Mouse (Mus musculus) kidney, adult 9 months (tissue): ENCODE measurements around the gene Sorbs2.
"Not testable (repeated sequence)": the region's sequence is repeated elsewhere in the genome, so short reads cannot be mapped to it uniquely, and the experiment has no call there.

Experiments used
- DNase-seq: peaks from one replicate; pipeline ENCODE4 v3.0.0; 2022

Gene Sorbs2

DNA sequence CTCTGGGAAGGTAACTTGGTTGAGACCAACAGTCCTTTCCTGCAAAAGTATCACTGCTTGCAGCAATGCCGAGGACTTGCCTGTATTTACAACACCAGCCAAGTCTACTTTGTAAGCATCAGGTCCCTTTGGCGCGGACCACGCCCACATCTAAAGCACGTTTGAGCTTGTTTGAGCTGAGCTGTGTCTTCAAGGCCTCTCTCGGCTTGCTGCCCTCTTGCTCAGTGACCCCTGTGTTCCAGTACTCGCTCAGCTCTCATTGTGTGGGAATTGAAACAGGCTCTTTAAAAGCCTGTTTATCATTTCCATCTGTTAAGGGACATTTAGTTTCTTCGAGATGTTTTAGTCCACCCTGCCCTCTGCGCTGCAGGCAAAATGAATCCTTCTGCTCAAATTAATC is 350.8 kb downstream of the Sorbs2 start:
- peak; percentile 22 for DNase-seq

DNA sequence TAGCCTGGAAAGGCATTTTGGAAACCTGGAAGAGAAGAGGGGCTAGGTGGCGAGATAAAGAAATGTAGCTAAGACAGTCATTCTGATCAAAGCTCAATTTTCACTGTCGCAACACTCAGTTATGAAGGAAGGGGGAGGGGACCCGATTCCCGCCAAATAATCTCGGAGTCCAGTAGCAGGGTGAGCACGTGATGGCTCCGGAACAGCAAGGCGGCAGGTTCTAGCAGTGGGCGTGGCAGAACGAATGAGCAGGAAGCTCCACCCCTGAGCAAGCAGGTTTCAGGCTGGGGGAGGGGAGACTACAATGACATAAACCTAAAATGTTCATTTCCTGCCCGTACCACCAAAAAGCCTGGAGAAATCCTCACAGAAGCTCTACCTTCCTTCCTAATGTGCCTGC is 364.0 kb downstream of the Sorbs2 start:
- DNase-seq, result not testable (repeated sequence)

DNA sequence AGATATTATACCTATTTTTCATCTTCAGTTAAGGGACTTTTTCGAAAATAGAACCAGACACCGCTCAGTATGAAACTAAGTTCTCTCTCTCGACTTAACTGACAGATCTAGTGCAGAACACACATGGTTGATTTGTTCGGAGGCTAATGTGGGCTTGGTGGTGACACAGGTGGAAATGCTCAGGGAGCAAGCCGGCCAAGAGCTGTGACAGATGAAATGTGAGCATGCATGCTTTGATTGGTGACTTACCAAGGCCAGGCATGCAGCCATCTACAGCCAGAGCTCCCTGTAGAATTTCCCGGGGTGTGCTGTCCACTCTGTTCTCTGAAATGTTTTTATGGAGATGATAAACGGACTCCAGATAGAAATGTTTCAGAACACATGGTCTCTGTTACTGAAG is 364.5 kb downstream of the Sorbs2 start:
- DNase-seq, result no peak

DNA sequence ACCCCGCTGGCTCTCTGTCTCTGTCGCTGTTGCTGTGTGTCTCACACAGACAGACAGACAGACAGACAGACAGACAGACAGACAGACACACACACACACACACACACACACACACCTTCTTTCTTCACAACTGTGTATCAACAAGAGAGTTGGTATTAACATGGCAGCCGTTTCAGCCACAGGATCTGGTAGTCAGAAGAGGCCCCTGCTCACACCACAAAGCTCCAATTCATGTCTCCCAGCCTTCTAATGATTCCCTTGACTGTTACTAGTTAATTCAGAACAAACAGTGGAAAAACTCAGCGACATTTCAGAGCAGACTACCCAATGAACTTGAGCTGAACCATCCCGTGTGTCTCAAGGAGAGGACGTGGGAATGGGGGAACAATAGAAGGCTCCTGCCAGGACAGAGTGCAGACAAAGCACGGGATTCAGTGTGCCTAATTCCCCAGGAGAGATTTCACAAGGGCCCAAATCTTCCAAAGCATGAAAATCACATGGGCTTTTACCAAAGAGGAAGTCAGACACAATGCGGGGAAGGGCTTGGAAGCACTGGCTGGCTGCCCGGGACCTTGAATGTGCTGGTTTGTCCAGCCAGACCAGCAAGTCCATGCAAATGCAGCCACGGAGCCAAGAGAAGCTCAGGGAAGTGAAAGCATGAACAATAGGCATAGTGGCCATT is 367.5 kb downstream of the Sorbs2 start:
- peak; percentile 87 for DNase-seq

DNA sequence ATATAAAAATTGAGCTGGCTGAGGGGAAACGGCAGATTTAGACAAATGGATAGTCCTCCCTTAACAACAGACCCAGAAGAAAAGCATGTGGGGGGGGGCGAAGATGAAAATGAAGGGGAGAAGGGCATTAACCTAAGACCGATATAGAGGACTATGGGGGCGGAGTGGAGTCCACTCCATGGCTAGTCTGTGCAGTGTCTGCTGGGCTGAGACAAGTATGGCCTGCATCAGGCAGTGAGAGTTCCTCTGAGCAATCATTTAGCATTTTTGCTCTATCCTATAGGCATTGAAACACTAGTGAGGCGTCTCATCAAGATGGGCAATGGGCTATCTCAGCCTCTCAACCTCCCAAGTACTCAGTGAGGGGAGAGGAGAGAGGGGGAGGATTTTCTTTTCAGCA is 368.8 kb downstream of the Sorbs2 start:
- no peak for DNase-seq
